Mouse (Mus musculus) MEL (cell line): ENCODE results near the gene Ephb3. TPM values are rescaled to one million over a fixed set of nuclear protein-coding genes. Genes with fewer than 3 reads are reported as not detected.

ENCODE experiments used
- DNase-seq: peaks from one replicate; pipeline ENCODE4 v3.0.0; 2011; ENCODE audit warnings: low read depth, low spot score
- H3K27ac ChIP-seq: 2 replicates; pipeline ENCODE4 v1.5.1; 2012; ENCODE audit warnings: low read depth, mild to moderate bottlenecking, control low read depth, low read length, moderate library complexity; ENCODE audit not compliant: control insufficient read depth
- H3K27me3 ChIP-seq, 2 experiments: fragments of 150-350 bp in 1 of 2; sonication (generic) in 1 of 2; 2 replicates each; pipeline ENCODE4 v1.6.1; 2012; ENCODE audit warnings: low read length in 2 of 2, mild to moderate bottlenecking in 2 of 2, improper control_type of control experiment in 1 of 2, moderate library complexity in 1 of 2; ENCODE audit not compliant: insufficient read depth in 2 of 2, control insufficient read depth in 1 of 2
- H3K36me3 ChIP-seq, 2 experiments: 2 replicates each; pipeline ENCODE4 v1.6.1; 2012 to 2014; ENCODE audit warnings: low read length in 2 of 2, improper control_type of control experiment in 1 of 2, inconsistent platforms in 1 of 2, mild to moderate bottlenecking in 1 of 2; ENCODE audit not compliant: insufficient read depth in 2 of 2, control insufficient read depth in 1 of 2
- H3K4me1 ChIP-seq, 2 experiments: fragments of 150-350 bp in 1 of 2; sonication (generic) in 1 of 2; 2 replicates each; pipeline ENCODE4 v1.6.1; 2012; ENCODE audit warnings: low read length in 2 of 2, improper control_type of control experiment in 1 of 2, mild to moderate bottlenecking in 1 of 2; ENCODE audit not compliant: insufficient read depth in 2 of 2, control insufficient read depth in 1 of 2
- H3K4me3 ChIP-seq, 2 experiments: fragments of 150-350 bp in 1 of 2; sonication (generic) in 1 of 2; 2 replicates each; pipeline ENCODE4 v1.5.1; 2012; ENCODE audit warnings: low read depth in 2 of 2, low read length in 2 of 2, mild to moderate bottlenecking in 2 of 2, moderate library complexity in 2 of 2, control low read depth in 1 of 2, improper control_type of control experiment in 1 of 2; ENCODE audit not compliant: control insufficient read depth in 1 of 2, insufficient read depth in 1 of 2
- H3K79me2 ChIP-seq: 2 replicates; pipeline ENCODE4 v1.6.1; 2012; ENCODE audit warnings: mild to moderate bottlenecking, low read length, moderate library complexity; ENCODE audit not compliant: control insufficient read depth, poor library complexity, insufficient read depth
- H3K9ac ChIP-seq: 2 replicates; pipeline ENCODE4 v1.6.1; 2012; ENCODE audit warnings: low read depth, mild to moderate bottlenecking, control low read depth, low read length, moderate library complexity; ENCODE audit not compliant: control insufficient read depth, poor library complexity, severe bottlenecking
- H3K9me3 ChIP-seq: fragments of 150-350 bp; sonication (generic); replicated peaks from 2 replicates; pipeline ENCODE4 v1.6.1; 2012; ENCODE audit warnings: mild to moderate bottlenecking, low read length, improper control_type of control experiment, moderate library complexity; ENCODE audit not compliant: insufficient read depth
- CHD1 ChIP-seq: IDR thresholded peaks from 2 replicates; pipeline ENCODE4 v1.6.1; 2012; ENCODE audit warnings: low read depth, mild to moderate bottlenecking, inconsistent platforms, low read length, improper control_type of control experiment
- CTCF ChIP-seq, 3 experiments: IDR thresholded peaks in 2 of 3; conservative IDR thresholded peaks in 1 of 3; 2 replicates each; pipeline ENCODE4 v1.5.1; 2011 to 2012; ENCODE audit warnings: low read length in 3 of 3, low read depth in 2 of 3, mild to moderate bottlenecking in 2 of 3, improper control_type of control experiment in 1 of 3, inconsistent platforms in 1 of 3, mixed read lengths in 1 of 3, moderate library complexity in 1 of 3; ENCODE audit not compliant: control insufficient read depth in 1 of 3, insufficient read depth in 1 of 3, poor library complexity in 1 of 3, severe bottlenecking in 1 of 3
- EP300 ChIP-seq, 2 experiments: IDR thresholded peaks; 2 replicates each; pipeline ENCODE4 v1.6.1; 2011; ENCODE audit warnings: improper control_type of control experiment in 2 of 2, low read length in 2 of 2, low read depth in 1 of 2, mild to moderate bottlenecking in 1 of 2
- ETS1 ChIP-seq: IDR thresholded peaks from 2 replicates; pipeline ENCODE4 v1.6.1; 2012; ENCODE audit warnings: low read depth, mild to moderate bottlenecking, inconsistent platforms, low read length, improper control_type of control experiment, moderate library complexity
- GATA1 ChIP-seq: IDR thresholded peaks from 2 replicates; pipeline ENCODE4 v1.6.1; 2011; ENCODE audit warnings: low read depth, low read length, improper control_type of control experiment
- HCFC1 ChIP-seq: IDR thresholded peaks from 2 replicates; pipeline ENCODE4 v1.6.1; 2012; ENCODE audit warnings: low read depth, mild to moderate bottlenecking, inconsistent platforms, low read length, improper control_type of control experiment, moderate library complexity
- MAZ ChIP-seq: IDR thresholded peaks from 2 replicates; pipeline ENCODE4 v1.6.1; 2012; ENCODE audit warnings: low read depth, mild to moderate bottlenecking, inconsistent platforms, low read length, improper control_type of control experiment
- MXI1 ChIP-seq: IDR thresholded peaks from 2 replicates; pipeline ENCODE4 v1.6.1; 2011; ENCODE audit warnings: mild to moderate bottlenecking, low read depth, low read length, improper control_type of control experiment
- MYC ChIP-seq: IDR thresholded peaks from 2 replicates; pipeline ENCODE4 v1.6.1; 2011; ENCODE audit warnings: low read depth, mild to moderate bottlenecking, low read length, improper control_type of control experiment, moderate library complexity
- NELFE ChIP-seq: IDR thresholded peaks from 2 replicates; pipeline ENCODE4 v1.6.1; 2011; ENCODE audit warnings: low read depth, low read length, improper control_type of control experiment
- NRF1 ChIP-seq: IDR thresholded peaks from 2 replicates; pipeline ENCODE4 v1.6.1; 2014; ENCODE audit warnings: low read depth, mild to moderate bottlenecking, inconsistent platforms, low read length, improper control_type of control experiment, moderate library complexity; ENCODE audit not compliant: poor library complexity, insufficient read depth, severe bottlenecking
- POLR2AphosphoS2 ChIP-seq: IDR thresholded peaks from 2 replicates; pipeline ENCODE4 v1.6.1; 2011; ENCODE audit warnings: low read length, improper control_type of control experiment
- POLR2AphosphoS5 ChIP-seq: IDR thresholded peaks from 2 replicates; pipeline ENCODE4 v1.6.1; 2012; ENCODE audit warnings: low read depth, borderline replicate concordance, mild to moderate bottlenecking, inconsistent platforms, low read length, moderate library complexity, mixed read lengths
- RAD21 ChIP-seq: IDR thresholded peaks from 2 replicates; pipeline ENCODE4 v1.6.1; 2011; ENCODE audit warnings: mild to moderate bottlenecking, low read depth, low read length, improper control_type of control experiment
- SMC3 ChIP-seq: IDR thresholded peaks from 2 replicates; pipeline ENCODE4 v1.6.1; 2011; ENCODE audit warnings: low read depth, low read length, improper control_type of control experiment
- TAL1 ChIP-seq: IDR thresholded peaks from 2 replicates; pipeline ENCODE4 v1.6.1; 2012; ENCODE audit warnings: mild to moderate bottlenecking, inconsistent platforms, low read length, moderate library complexity, mixed read lengths
- TCF12 ChIP-seq: IDR thresholded peaks from 2 replicates; pipeline ENCODE4 v1.6.1; 2014; ENCODE audit warnings: low read depth, mild to moderate bottlenecking, inconsistent platforms, low read length, improper control_type of control experiment, moderate library complexity
- UBTF ChIP-seq: IDR thresholded peaks from 2 replicates; pipeline ENCODE4 v1.6.1; 2012; ENCODE audit warnings: low read depth, mild to moderate bottlenecking, inconsistent platforms, low read length, improper control_type of control experiment, moderate library complexity, borderline replicate concordance; ENCODE audit not compliant: insufficient read depth
- ZMIZ1 ChIP-seq: IDR thresholded peaks from 2 replicates; pipeline ENCODE4 v1.6.1; 2012; ENCODE audit warnings: low read depth, mild to moderate bottlenecking, inconsistent platforms, low read length, improper control_type of control experiment, moderate library complexity
- ZNF384 ChIP-seq: IDR thresholded peaks from 2 replicates; pipeline ENCODE4 v1.6.1; 2012; ENCODE audit warnings: low read depth, mild to moderate bottlenecking, inconsistent platforms, low read length, improper control_type of control experiment
- polyA plus RNA-seq, 2 experiments: library from polyadenylated mRNA; stranded (reverse) in 1 of 2; unstranded in 1 of 2; fragments of >175 nt in 1 of 2; fragments of >200 nt in 1 of 2; gene quantifications; 2 replicates each; pipeline versions ENCODE4 v1.2.1 to v1.2.4; 2012; ENCODE audit warnings: low replicate concordance in 2 of 2, low read depth in 1 of 2; ENCODE audit not compliant: insufficient read length in 2 of 2, insufficient read depth in 1 of 2, missing spikeins in 1 of 2
- total RNA-seq: library from RNA; depleted of rRNA; stranded (reverse); fragments of 300-350 nt; gene quantifications from 2 replicates; pipeline ENCODE4 v1.2.3, GENCODE M21; 2012

The Ephb3 gene
- total and polyA plus RNA-seq, 3 experiments, result 0.46 to 2.9 TPM; not detected in 1

DNA sequence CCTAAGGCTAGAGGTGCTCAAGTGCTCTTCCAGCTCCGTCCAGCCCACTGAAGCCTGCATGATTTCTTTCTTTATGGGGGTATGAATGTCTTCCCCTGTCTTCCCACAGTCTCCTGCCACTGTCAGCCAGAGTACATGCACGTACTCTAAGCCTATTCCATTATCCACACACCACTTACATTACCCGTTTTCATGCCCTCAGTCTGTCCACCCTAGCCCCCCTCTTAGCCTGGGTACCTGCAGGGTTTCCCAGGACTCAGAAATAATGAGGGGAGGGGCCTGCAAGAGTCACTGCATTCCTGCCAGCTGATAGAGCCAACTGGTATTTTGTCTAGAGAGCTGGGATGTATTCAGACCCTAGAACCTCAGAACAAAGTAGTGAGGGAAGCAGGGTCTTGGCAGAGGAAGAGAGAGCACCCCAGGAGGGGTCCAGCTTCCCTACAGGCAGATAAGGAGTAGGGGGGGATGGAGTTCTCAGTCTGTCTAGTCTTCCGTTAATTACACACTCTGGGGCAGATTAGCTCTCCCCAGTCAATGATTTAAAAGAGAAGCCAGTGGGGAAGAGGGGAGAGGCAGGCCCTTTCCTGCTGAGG is 20.2 kb downstream of the Ephb3 start:
- 0 out of 4 replicates have a peak, but pooled peaks cover under 1 to 3% of the 10 kb centered on the region in 2 experiments for H3K27me3 ChIP-seq
- no peak overlapping the region for H3K9ac ChIP-seq
- TF ChIP-seq MYC, result no peak
- TF ChIP-seq, all 39 proteins: peak for 0
- H3K4me3 ChIP-seq, result no peak overlapping the region
- no peaks in the 10 kb centered on the region for H3K4me1 ChIP-seq
- H3K9me3 ChIP-seq, result no peaks in the 10 kb centered on the region
- H3K79me2 ChIP-seq, result no peaks in the 10 kb centered on the region
- no peak for DNase-seq
- no peak overlapping the region for H3K27ac ChIP-seq
- no peaks in the 10 kb centered on the region for H3K36me3 ChIP-seq

DNA sequence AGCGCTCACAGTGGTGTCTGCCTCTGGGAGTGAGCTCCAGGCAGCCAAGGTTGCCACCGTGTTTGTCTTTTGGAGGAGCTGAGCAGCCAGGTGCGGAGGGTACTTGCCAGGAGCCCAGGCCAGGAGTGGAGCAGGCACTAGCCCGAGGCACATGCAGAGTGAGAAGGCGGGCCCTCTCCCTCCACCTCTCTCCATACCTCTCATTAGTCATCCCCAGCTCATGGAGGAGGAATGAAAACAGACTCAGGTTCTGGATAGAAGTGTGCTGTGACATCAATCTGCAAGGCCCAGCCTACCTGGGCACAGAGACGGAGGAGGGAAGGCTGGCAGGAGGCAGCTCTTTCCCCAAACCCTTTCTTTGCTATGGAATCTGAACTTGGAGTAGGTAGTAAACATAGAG is 22.1 kb downstream of the Ephb3 start:
- H3K4me1 ChIP-seq, result no peaks in the 10 kb centered on the region
- no peaks in the 10 kb centered on the region for H3K9me3 ChIP-seq
- H3K9ac ChIP-seq, result no peak overlapping the region
- H3K79me2 ChIP-seq, result no peaks in the 10 kb centered on the region
- no peak for TF ChIP-seq NELFE
- no peak for TF ChIP-seq SMC3
- no peak for TF ChIP-seq RAD21
- TF ChIP-seq ETS1, result no peak
- no peak for TF ChIP-seq MXI1
- TF ChIP-seq CHD1, result no peak
- no peak for TF ChIP-seq POLR2AphosphoS5
- TF ChIP-seq POLR2AphosphoS2, result no peak
- TF ChIP-seq ZMIZ1, result no peak
- peaks cover 3% of the 10 kb centered on the region in 2 experiments; a peak in 1 of 4 replicates for H3K27me3 ChIP-seq
- DNase-seq, result no peak
- no peaks in the 10 kb centered on the region for H3K36me3 ChIP-seq
- no peak overlapping the region for H3K4me3 ChIP-seq
- H3K27ac ChIP-seq, result no peak overlapping the region

DNA sequence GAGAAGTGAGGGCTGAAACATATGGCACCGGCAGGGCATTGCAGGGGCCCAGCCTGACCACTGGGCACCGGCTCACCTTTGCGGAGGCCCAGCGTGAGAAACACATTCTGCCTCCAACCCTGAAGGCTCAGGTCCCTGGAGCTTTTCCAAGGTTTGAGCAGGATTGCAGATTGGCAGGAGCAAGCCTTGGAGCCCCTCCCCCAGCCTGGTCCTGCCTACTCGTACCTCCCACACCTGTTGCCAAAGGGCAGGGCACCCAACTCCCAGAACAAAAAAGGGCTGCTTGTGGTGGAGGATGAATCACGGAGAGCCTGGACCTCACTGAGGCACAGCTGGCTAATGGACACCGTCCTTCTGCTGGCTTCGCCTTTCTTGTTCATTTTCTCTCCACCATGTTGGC is 30.6 kb downstream of the Ephb3 start:
- Histone ChIP-seq H3K79me2 (no peaks in the 10 kb centered on the region), H3K9ac (no peak overlapping the region), H3K36me3 (no peaks in the 10 kb centered on the region), H3K9me3 (no peaks in the 10 kb centered on the region), H3K4me1 (no peaks in the 10 kb centered on the region), H3K27me3 (peaks cover 0 to 1% of the 10 kb centered on the region in 2 experiments; a peak in 1 of 4 replicates), H3K4me3 (no peak overlapping the region), H3K27ac (no peak overlapping the region)
- TF ChIP-seq POLR2AphosphoS5 (no peak), MYC (no peak), UBTF (no peak), MXI1 (no peak), TCF12 (no peak), ZNF384 (no peak), CHD1 (no peak), POLR2AphosphoS2 (no peak), NRF1 (no peak), GATA1 (no peak), HCFC1 (no peak), CTCF (IDR thresholded peaks at IDR 0.05 in 2 of 3, conservative IDR thresholded peaks at IDR 0.05 in 1 of 3; ENCODE audit: control insufficient read depth in 1 of 3, insufficient read depth in 1 of 3, low read depth in 2 of 3, low read length in 3 of 3, poor library complexity in 1 of 3, severe bottlenecking in 1 of 3) (no peak), TAL1 (no peak), SMC3 (no peak), EP300 (IDR thresholded peaks at IDR 0.05; ENCODE audit: low read depth in 1 of 2, low read length in 2 of 2) (no peak), MAZ (no peak), ZMIZ1 (no peak)
- no peak for DNase-seq
